Mouse (Mus musculus): ENCODE measurements around the gene Prickle2. TPM values are rescaled to one million over a fixed set of nuclear protein-coding genes. Genes with fewer than 3 reads are reported as not detected.

The Prickle2 gene
- polyA plus RNA-seq, 1 experiment: not detected

- no peak overlapping the region for H3K4me3 ChIP-seq (ENCODE audit: insufficient read depth, low read depth, low read length)
- H3K27ac ChIP-seq (ENCODE audit: insufficient read depth, low read depth, low read length): no peak overlapping the region
- WGBS: 38% methylated on average over 2 of the region's 2 CpGs
- 0 out of 2 replicates have a peak, but pooled peaks cover 2% of the 10 kb centered on the region for H3K4me1 ChIP-seq (ENCODE audit: control insufficient read depth, insufficient read depth, low read length)
- TF ChIP-seq POLR2A (IDR thresholded peaks at IDR 0.05; ENCODE audit: insufficient read depth, low read depth, low read length): no peak
- TF ChIP-seq CTCF (IDR thresholded peaks at IDR 0.05; ENCODE audit: insufficient read depth, low read depth, low read length): no peak
Observed at GRCm38 (mm10) chr6:92648571-92648970, 57.4 kb downstream of the Prickle2 start.

GRCm38 (mm10) chr6:92642929-92643328, 63.0 kb downstream of the Prickle2 start:
- Histone ChIP-seq H3K4me3 (ENCODE audit: insufficient read depth, low read depth, low read length) (no peak overlapping the region), H3K27ac (ENCODE audit: insufficient read depth, low read depth, low read length) (no peak overlapping the region), H3K4me1 (ENCODE audit: control insufficient read depth, insufficient read depth, low read length) (peaks cover 4% of the 10 kb centered on the region)
- WGBS: 63% methylated on average over 1 of the region's 1 CpGs
- TF ChIP-seq CTCF (IDR thresholded peaks at IDR 0.05; ENCODE audit: insufficient read depth, low read depth, low read length): no peak
- no peak for TF ChIP-seq POLR2A (IDR thresholded peaks at IDR 0.05; ENCODE audit: insufficient read depth, low read depth, low read length)

GRCm38 (mm10) chr6:92641956-92642355, 64.0 kb downstream of the Prickle2 start:
- H3K4me1 ChIP-seq (ENCODE audit: control insufficient read depth, insufficient read depth, low read length): peaks cover 4% of the 10 kb centered on the region
- H3K4me3 ChIP-seq (ENCODE audit: insufficient read depth, low read depth, low read length): no peak overlapping the region
- WGBS: 18% methylated on average over 7 of the region's 7 CpGs
- TF ChIP-seq CTCF (IDR thresholded peaks at IDR 0.05; ENCODE audit: insufficient read depth, low read depth, low read length) (no peak), POLR2A (IDR thresholded peaks at IDR 0.05; ENCODE audit: insufficient read depth, low read depth, low read length) (no peak)
- H3K27ac ChIP-seq (ENCODE audit: insufficient read depth, low read depth, low read length): no peak overlapping the region

GRCm38 (mm10) chr6:92640896-92641295, 65.1 kb downstream of the Prickle2 start:
- no peak for TF ChIP-seq POLR2A (IDR thresholded peaks at IDR 0.05; ENCODE audit: insufficient read depth, low read depth, low read length)
- TF ChIP-seq CTCF (IDR thresholded peaks at IDR 0.05; ENCODE audit: insufficient read depth, low read depth, low read length): no peak
- H3K4me3 ChIP-seq (ENCODE audit: insufficient read depth, low read depth, low read length): no peak overlapping the region
- 29% methylated on average over 2 of the region's 2 CpGs for WGBS
- peaks cover 4% of the 10 kb centered on the region for H3K4me1 ChIP-seq (ENCODE audit: control insufficient read depth, insufficient read depth, low read length)
- no peak overlapping the region for H3K27ac ChIP-seq (ENCODE audit: insufficient read depth, low read depth, low read length)

GRCm38 (mm10) chr6:92636431-92636830, 69.5 kb downstream of the Prickle2 start:
- Histone ChIP-seq H3K27ac (ENCODE audit: insufficient read depth, low read depth, low read length) (no peak overlapping the region), H3K4me3 (ENCODE audit: insufficient read depth, low read depth, low read length) (no peak overlapping the region), H3K4me1 (ENCODE audit: control insufficient read depth, insufficient read depth, low read length) (peaks cover 4% of the 10 kb centered on the region)
- TF ChIP-seq CTCF (IDR thresholded peaks at IDR 0.05; ENCODE audit: insufficient read depth, low read depth, low read length): no peak
- no peak for TF ChIP-seq POLR2A (IDR thresholded peaks at IDR 0.05; ENCODE audit: insufficient read depth, low read depth, low read length)
- WGBS: 79% methylated on average over 1 of the region's 1 CpGs

GRCm38 (mm10) chr6:92634876-92635468, 71.0 kb downstream of the Prickle2 start:
- TF ChIP-seq POLR2A (IDR thresholded peaks at IDR 0.05; ENCODE audit: insufficient read depth, low read depth, low read length) (no peak), CTCF (IDR thresholded peaks at IDR 0.05; ENCODE audit: insufficient read depth, low read depth, low read length) (no peak)
- Histone ChIP-seq H3K4me1 (ENCODE audit: control insufficient read depth, insufficient read depth, low read length) (no peaks in the 10 kb centered on the region), H3K4me3 (ENCODE audit: insufficient read depth, low read depth, low read length) (no peak overlapping the region), H3K27ac (ENCODE audit: insufficient read depth, low read depth, low read length) (no peak overlapping the region)
- WGBS: 75% methylated on average over 6 of the region's 6 CpGs

- WGBS: 86% methylated on average over 2 of the region's 2 CpGs
- Histone ChIP-seq H3K4me3 (ENCODE audit: insufficient read depth, low read depth, low read length) (no peak overlapping the region), H3K4me1 (ENCODE audit: control insufficient read depth, insufficient read depth, low read length) (no peaks in the 10 kb centered on the region), H3K27ac (ENCODE audit: insufficient read depth, low read depth, low read length) (no peak overlapping the region)
- TF ChIP-seq POLR2A (IDR thresholded peaks at IDR 0.05; ENCODE audit: insufficient read depth, low read depth, low read length): no peak
- TF ChIP-seq CTCF (IDR thresholded peaks at IDR 0.05; ENCODE audit: insufficient read depth, low read depth, low read length): no peak
Observed at GRCm38 (mm10) chr6:92630991-92631390, 75.0 kb downstream of the Prickle2 start.

- 85% methylated on average over 3 of the region's 3 CpGs for WGBS
- Histone ChIP-seq H3K27ac (ENCODE audit: insufficient read depth, low read depth, low read length) (no peak overlapping the region), H3K4me3 (ENCODE audit: insufficient read depth, low read depth, low read length) (no peak overlapping the region), H3K4me1 (ENCODE audit: control insufficient read depth, insufficient read depth, low read length) (no peaks in the 10 kb centered on the region)
- TF ChIP-seq CTCF (IDR thresholded peaks at IDR 0.05; ENCODE audit: insufficient read depth, low read depth, low read length) (no peak), POLR2A (IDR thresholded peaks at IDR 0.05; ENCODE audit: insufficient read depth, low read depth, low read length) (no peak)
Observed at GRCm38 (mm10) chr6:92627711-92628110, 78.2 kb downstream of the Prickle2 start.

GRCm38 (mm10) chr6:92627048-92627617, 78.8 kb downstream of the Prickle2 start:
- WGBS: 73% methylated on average over 8 of the region's 8 CpGs
- H3K4me1 ChIP-seq (ENCODE audit: control insufficient read depth, insufficient read depth, low read length): no peaks in the 10 kb centered on the region
- H3K27ac ChIP-seq (ENCODE audit: insufficient read depth, low read depth, low read length): no peak overlapping the region
- no peak for TF ChIP-seq CTCF (IDR thresholded peaks at IDR 0.05; ENCODE audit: insufficient read depth, low read depth, low read length)
- no peak for TF ChIP-seq POLR2A (IDR thresholded peaks at IDR 0.05; ENCODE audit: insufficient read depth, low read depth, low read length)
- H3K4me3 ChIP-seq (ENCODE audit: insufficient read depth, low read depth, low read length): no peak overlapping the region

Data from olfactory bulb, adult 2 months (tissue).